Mouse (Mus musculus): ENCODE measurements around the gene Kcnj12. TPM values are rescaled to one million over a fixed set of nuclear protein-coding genes. Genes with fewer than 3 reads are reported as not detected.

Kcnj12 gene
- polyA plus RNA-seq, 2 experiments, result 0.06 TPM; not detected in 1

DNA sequence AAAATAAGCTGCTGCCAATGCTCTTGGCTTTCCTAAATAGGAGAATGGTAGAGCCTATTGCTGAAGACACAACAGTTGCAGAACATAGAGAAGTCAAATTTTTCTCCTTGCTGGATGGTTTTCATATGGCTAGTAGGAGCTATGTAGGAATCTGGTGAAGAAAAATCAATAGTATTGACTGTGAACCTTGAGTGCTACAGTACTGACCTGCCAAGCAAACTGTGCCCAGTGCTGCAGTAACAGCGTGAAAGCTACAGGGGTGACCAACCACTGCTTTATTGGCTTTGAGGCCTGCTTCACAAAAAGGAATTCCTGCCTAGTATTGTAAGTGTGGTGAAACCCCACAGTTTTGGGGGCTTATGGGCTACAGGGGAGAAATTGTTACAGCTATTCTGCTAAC, 75.7 kb downstream of the Kcnj12 start:
- H3K4me1 ChIP-seq (replicated peaks; ENCODE audit: control insufficient read depth in 2 of 2, insufficient read depth in 2 of 2, low read length in 1 of 2), result no peaks in the 10 kb centered on the region
- H3K36me3 ChIP-seq (replicated peaks; ENCODE audit: control insufficient read depth, insufficient read depth, low read depth), result no peaks in the 10 kb centered on the region
- no peak overlapping the region for H3K4me3 ChIP-seq (ENCODE audit: insufficient read depth in 1 of 2, low read depth in 2 of 2, low read length in 2 of 2)
- H3K9ac ChIP-seq (replicated peaks), result no peak overlapping the region
- H3K4me2 ChIP-seq (ENCODE audit: low read depth), result no peak overlapping the region
- ATAC-seq (ENCODE audit: insufficient read depth) (no peak), DNase-seq (ENCODE audit: low read depth in 3 of 3, low spot score in 3 of 3) (no peak)
- H3K27me3 ChIP-seq (ENCODE audit: control insufficient read depth, insufficient read depth, low read length), result no peaks in the 10 kb centered on the region
- 35% methylated on average over 1 of the region's 1 CpGs for WGBS (ENCODE audit: insufficient replicate concordance)
- H3K9me3 ChIP-seq (ENCODE audit: control insufficient read depth, low read length), result no peaks in the 10 kb centered on the region
- no peak overlapping the region for H3K27ac ChIP-seq
- TF ChIP-seq EP300 (IDR thresholded peaks at IDR 0.05; ENCODE audit: low read depth), result no peak
- TF ChIP-seq CTCF (IDR thresholded peaks at IDR 0.05; ENCODE audit: low read depth), result no peak

DNA sequence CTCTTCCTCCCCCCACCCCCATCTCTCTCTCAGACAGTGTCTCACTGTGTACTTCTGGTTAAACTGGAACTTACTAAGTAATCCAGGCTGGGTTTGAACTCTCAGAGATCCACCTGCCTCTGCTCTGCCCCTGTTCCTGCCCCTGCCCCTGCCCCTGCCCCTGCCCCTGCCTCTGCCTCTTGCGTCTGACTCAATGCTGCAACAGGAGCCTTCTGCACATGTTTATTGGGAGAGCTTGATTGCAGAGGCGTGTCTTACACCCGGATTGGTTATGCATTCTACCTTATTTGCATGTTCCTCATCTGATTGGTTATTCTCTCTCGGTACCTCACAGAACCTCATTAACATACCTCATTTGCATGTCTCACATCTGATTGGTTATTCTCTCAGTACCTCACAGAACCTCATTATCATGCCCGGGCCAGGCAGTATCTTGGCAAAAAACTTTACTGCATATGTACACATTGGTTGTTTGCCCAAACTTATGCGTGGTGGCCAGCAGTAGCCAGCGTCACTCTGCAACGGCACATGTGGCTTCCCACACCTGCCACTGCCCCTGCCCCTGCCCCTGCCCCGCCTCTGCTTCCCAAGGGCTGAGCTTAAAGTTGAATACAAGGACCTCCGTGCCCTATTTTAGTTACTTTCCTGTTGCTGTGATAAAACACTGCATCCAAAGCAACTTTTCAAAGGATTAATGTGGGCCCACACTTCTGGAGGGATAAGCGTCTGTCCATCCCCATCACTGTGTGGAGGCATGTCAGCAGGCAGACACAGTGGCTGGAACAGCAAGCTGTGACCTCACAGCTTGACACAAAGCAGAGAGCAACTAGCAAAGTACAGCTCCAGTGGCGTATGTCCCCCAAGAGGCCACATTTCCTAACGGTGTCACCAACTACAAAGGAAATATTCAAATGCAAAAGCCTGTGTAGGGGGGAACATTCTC, 80.3 kb downstream of the Kcnj12 start:
- Histone ChIP-seq H3K27me3 (ENCODE audit: control insufficient read depth, insufficient read depth, low read length) (no peaks in the 10 kb centered on the region), H3K27ac (no peak overlapping the region), H3K4me1 (replicated peaks; ENCODE audit: control insufficient read depth in 2 of 2, insufficient read depth in 2 of 2, low read length in 1 of 2) (peaks cover 0 to 5% of the 10 kb centered on the region in 2 experiments; a peak in 1 of 4 replicates), H3K9me3 (ENCODE audit: control insufficient read depth, low read length) (no peaks in the 10 kb centered on the region), H3K36me3 (replicated peaks; ENCODE audit: control insufficient read depth, insufficient read depth, low read depth) (no peaks in the 10 kb centered on the region), H3K4me3 (ENCODE audit: insufficient read depth in 1 of 2, low read depth in 2 of 2, low read length in 2 of 2) (no peak overlapping the region), H3K4me2 (ENCODE audit: low read depth) (no peak overlapping the region), H3K9ac (replicated peaks) (no peak overlapping the region)
- no peak for ATAC-seq (ENCODE audit: insufficient read depth)
- WGBS (ENCODE audit: insufficient replicate concordance), result 57% methylated on average over 12 of the region's 13 CpGs
- no peak for TF ChIP-seq EP300 (IDR thresholded peaks at IDR 0.05; ENCODE audit: low read depth)
- TF ChIP-seq CTCF (IDR thresholded peaks at IDR 0.05; ENCODE audit: low read depth), result no peak
- no peak for DNase-seq (ENCODE audit: low read depth in 3 of 3, low spot score in 3 of 3)

DNA sequence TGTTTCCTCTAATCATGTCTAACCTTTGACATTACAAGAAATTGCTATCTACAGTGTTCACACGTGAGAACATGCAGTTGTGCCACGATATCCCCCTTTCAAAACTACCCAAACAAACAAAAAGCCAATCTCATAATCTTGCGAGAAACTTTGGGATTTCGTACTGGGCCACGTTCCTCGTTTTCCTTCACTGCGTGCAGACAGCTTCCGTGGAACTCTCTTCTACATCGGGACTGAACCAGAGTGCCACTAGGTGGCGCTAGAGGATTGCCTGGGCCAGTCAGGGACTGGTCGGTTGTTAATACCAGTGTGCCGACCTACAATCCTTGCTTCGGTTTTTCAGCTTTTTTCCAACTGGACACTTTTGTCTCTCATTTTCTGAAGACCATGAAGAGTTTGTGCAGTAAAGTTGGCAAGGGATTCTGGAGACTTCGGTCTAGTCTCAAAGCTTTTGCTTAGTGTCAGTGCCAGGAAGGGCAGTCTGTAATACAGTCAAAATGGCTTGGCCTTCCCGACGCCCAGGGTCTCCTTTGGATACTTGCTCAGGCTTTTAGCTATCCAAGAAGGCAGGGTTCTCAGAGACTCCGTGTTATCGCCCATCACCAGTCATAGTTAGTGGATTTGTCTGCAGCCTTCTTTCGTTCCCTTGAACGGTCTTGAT, 82.0 kb downstream of the Kcnj12 start:
- peak; percentile 99 for TF ChIP-seq CTCF (IDR thresholded peaks at IDR 0.05; ENCODE audit: low read depth)
- TF ChIP-seq EP300 (IDR thresholded peaks at IDR 0.05; ENCODE audit: low read depth), result no peak
- DNase-seq (ENCODE audit: low read depth in 3 of 3, low spot score in 3 of 3) (peak; percentile 59 to 66 (median 64)), ATAC-seq (ENCODE audit: insufficient read depth) (peak; percentile 59; the same call in 1 of the 2 replicates)
- Histone ChIP-seq H3K9ac (replicated peaks) (no peak overlapping the region), H3K27ac (no peak overlapping the region), H3K4me2 (ENCODE audit: low read depth) (peak overlapping the region; percentile 24; the same call in 1 of the 2 replicates), H3K4me3 (ENCODE audit: insufficient read depth in 1 of 2, low read depth in 2 of 2, low read length in 2 of 2) (no peak overlapping the region), H3K9me3 (ENCODE audit: control insufficient read depth, low read length) (no peaks in the 10 kb centered on the region), H3K27me3 (ENCODE audit: control insufficient read depth, insufficient read depth, low read length) (no peaks in the 10 kb centered on the region), H3K36me3 (replicated peaks; ENCODE audit: control insufficient read depth, insufficient read depth, low read depth) (no peaks in the 10 kb centered on the region), H3K4me1 (replicated peaks; ENCODE audit: control insufficient read depth in 2 of 2, insufficient read depth in 2 of 2, low read length in 1 of 2) (peaks cover 0 to 5% of the 10 kb centered on the region in 2 experiments; a peak in 1 of 4 replicates)
- WGBS (ENCODE audit: insufficient replicate concordance), result 19% methylated on average over 20 of the region's 20 CpGs

DNA sequence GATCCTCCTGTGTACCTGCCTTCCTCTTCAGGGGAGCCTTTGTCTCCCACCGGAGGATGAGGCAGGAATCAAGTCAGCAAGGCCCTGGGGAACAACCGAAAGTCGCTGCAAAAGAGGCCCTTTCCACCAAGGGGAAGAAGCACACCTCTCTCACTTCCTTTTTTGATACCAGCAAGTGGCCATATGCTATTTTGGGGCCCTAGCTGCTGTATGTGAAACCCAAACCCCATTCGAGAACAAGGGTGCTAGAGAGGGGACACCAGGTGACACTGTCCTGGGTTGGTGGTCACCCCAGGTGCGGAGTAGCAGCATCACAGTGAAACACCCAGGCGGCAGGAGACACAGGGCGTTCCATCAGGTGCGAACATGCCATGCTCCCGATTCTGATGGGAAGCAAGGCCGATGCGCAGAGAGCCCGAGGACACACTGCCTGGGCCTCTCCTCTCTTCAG, 86.6 kb downstream of the Kcnj12 start:
- no peak for ATAC-seq (ENCODE audit: insufficient read depth)
- H3K36me3 ChIP-seq (replicated peaks; ENCODE audit: control insufficient read depth, insufficient read depth, low read depth), result no peaks in the 10 kb centered on the region
- 46% methylated on average over 12 of the region's 12 CpGs for WGBS (ENCODE audit: insufficient replicate concordance)
- TF ChIP-seq EP300 (IDR thresholded peaks at IDR 0.05; ENCODE audit: low read depth), result no peak
- H3K9me3 ChIP-seq (ENCODE audit: control insufficient read depth, low read length), result no peaks in the 10 kb centered on the region
- DNase-seq (ENCODE audit: low read depth in 3 of 3, low spot score in 3 of 3), result no peak
- H3K4me1 ChIP-seq (replicated peaks; ENCODE audit: control insufficient read depth in 2 of 2, insufficient read depth in 2 of 2, low read length in 1 of 2), result peaks cover 0 to 4% of the 10 kb centered on the region in 2 experiments; a peak in 1 of 4 replicates
- H3K4me2 ChIP-seq (ENCODE audit: low read depth), result no peak overlapping the region
- H3K4me3 ChIP-seq (ENCODE audit: insufficient read depth in 1 of 2, low read depth in 2 of 2, low read length in 2 of 2), result no peak overlapping the region
- no peaks in the 10 kb centered on the region for H3K27me3 ChIP-seq (ENCODE audit: control insufficient read depth, insufficient read depth, low read length)
- H3K27ac ChIP-seq, result no peak overlapping the region
- no peak overlapping the region for H3K9ac ChIP-seq (replicated peaks)

DNA sequence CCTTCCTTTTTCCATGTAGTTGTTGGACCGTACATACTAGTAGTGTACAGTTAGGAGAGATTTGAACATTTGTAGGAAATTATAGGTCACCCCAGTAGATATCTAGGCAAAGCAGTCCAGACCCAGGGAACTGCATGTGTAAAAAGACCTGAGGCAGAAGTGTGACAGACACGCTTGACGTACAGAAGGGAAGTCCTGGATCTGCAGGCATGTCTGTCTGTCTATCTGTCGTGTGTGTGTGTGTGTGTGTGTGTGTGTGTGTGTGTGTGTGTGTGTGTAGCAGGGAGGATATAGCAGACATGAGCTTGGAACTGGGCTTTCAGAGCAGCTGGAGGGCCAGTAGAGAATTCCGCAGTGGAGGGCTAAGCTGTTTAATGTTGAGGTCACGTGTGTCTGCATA, 87.3 kb downstream of the Kcnj12 start:
- H3K4me1 ChIP-seq (replicated peaks; ENCODE audit: control insufficient read depth in 2 of 2, insufficient read depth in 2 of 2, low read length in 1 of 2), result no peaks in the 10 kb centered on the region
- H3K9ac ChIP-seq (replicated peaks), result no peak overlapping the region
- no peaks in the 10 kb centered on the region for H3K27me3 ChIP-seq (ENCODE audit: control insufficient read depth, insufficient read depth, low read length)
- no peaks in the 10 kb centered on the region for H3K36me3 ChIP-seq (replicated peaks; ENCODE audit: control insufficient read depth, insufficient read depth, low read depth)
- TF ChIP-seq EP300 (IDR thresholded peaks at IDR 0.05; ENCODE audit: low read depth), result no peak
- no peak for TF ChIP-seq CTCF (IDR thresholded peaks at IDR 0.05; ENCODE audit: low read depth)
- no peak overlapping the region for H3K4me3 ChIP-seq (ENCODE audit: insufficient read depth in 1 of 2, low read depth in 2 of 2, low read length in 2 of 2)
- no peak overlapping the region for H3K4me2 ChIP-seq (ENCODE audit: low read depth)
- H3K9me3 ChIP-seq (ENCODE audit: control insufficient read depth, low read length), result no peaks in the 10 kb centered on the region
- no peak for ATAC-seq (ENCODE audit: insufficient read depth)
- H3K27ac ChIP-seq, result no peak overlapping the region
- 64% methylated on average over 6 of the region's 6 CpGs for WGBS (ENCODE audit: insufficient replicate concordance)
- DNase-seq (ENCODE audit: low read depth in 3 of 3, low spot score in 3 of 3), result no peak
